Comparison of ENCODE assay signal across 8 mouse cellular contexts in the genomic region with DNA sequence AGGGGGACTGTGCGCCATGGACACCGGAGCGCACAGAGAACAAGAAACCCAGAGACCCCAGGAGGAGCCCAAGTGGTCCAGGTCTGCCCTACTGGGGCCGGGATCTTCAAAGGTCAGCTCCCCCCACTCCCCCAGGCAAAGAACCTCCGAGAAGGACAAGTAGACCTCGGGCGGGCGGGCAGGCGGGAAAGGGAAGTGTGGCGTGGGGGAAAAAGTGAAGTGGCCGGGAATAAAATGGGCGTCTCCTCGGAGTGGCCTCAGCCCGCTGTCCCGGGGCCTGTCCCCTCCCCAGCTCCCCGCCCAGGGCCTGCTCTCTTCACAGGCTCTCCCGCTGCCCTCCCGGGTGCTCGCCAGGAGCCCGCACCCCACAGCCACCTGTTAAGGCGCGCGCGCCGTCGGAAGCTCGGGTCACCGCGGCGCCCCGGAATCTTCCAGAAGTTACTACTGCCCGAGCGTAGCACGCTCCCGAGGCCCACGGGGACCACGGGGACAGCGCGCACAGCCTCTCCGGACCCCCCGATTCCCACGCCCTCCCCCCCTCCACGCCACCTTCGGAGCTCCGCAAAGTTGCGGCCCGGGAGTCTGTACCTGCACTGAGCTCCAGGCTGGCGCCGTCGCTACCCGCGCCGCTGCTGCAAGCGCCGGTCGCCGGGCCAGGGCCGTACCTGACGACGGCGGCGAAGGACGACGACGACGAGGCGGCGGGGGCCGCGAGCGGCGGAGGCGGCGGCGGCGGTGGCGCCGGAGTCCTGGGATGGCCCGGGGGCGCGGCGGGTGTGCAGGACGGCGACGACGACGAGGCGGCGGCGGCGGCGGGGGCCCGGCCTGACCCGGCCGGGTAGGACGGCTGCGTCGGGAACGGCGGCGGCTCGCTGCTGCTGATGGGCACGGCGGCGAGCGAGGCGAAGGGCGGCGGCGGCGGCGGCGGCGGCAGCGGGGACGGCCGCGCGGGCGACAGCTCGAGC. TPM values are rescaled to one million over a fixed set of nuclear protein-coding genes. Genes with fewer than 3 reads are reported as not detected.
A peak's percentile ranks its signal among the peaks of the same experiment; 100 is the strongest.
DNase-seq lines count a peak whose midpoint lies in the region; ATAC-seq and TF ChIP-seq lines count a peak whose summit lies in the region.

No protein-coding gene starts in this region.

- H3K9ac ChIP-seq in heart, postnatal 0 days (replicated peaks; ENCODE audit: low read depth, low read length): peak overlapping the region; percentile 79
- peak overlapping the region; percentile 81 for H3K9ac ChIP-seq in neural tube, embryonic 12.5 days

- no peak for TF ChIP-seq EP300 in heart, postnatal 0 days (IDR thresholded peaks at IDR 0.05; ENCODE audit: low read depth)

- TF ChIP-seq CTCF in heart, postnatal 0 days (IDR thresholded peaks at IDR 0.05; ENCODE audit: low read depth): no peak

- 1% methylated on average over 107 of the region's 121 CpGs for WGBS in heart, postnatal 0 days
- 1% methylated on average over 109 of the region's 121 CpGs for WGBS in neural tube, embryonic 12.5 days

- peaks cover 3% of the 10 kb centered on the region; the same call in 1 of the 2 replicates for H3K4me1 ChIP-seq in heart, postnatal 0 days (ENCODE audit: control insufficient read depth, insufficient read depth)
- H3K4me1 ChIP-seq in neural tube, embryonic 12.5 days: peaks cover 19% of the 10 kb centered on the region

- peak overlapping the region; percentile 85 for H3K27ac ChIP-seq in heart, postnatal 0 days (ENCODE audit: low read depth)
- no peak overlapping the region for H3K27ac ChIP-seq in neural tube, embryonic 12.5 days

- H3K4me3 ChIP-seq in heart, postnatal 0 days (ENCODE audit: low read depth, low read length): peak overlapping the region; percentile 90
- peak overlapping the region; percentile 74 for H3K4me3 ChIP-seq in neural tube, embryonic 12.5 days

- ATAC-seq in heart, postnatal 0 days (ENCODE audit: insufficient read depth, low read depth): peak; percentile 55
- ATAC-seq in neural tube, embryonic 12.5 days (ENCODE audit: low FRiP score, low read depth): peak; percentile 41
- ATAC-seq in monocyte, adult 5-6 weeks (replicated peaks; ENCODE audit: insufficient number of reproducible peaks, low FRiP score, low TSS enrichment, poor library complexity, severe bottlenecking): no peak

- DNase-seq in cerebellum, adult 11 months: peak; percentile 6
- no peak for DNase-seq in cerebellum, adult 18-20 months
- peak; percentile 16 for DNase-seq in thymus, postnatal 0 days (ENCODE audit: low spot score)
- DNase-seq in thymus, postnatal 10 days (ENCODE audit: low spot score in 2 of 2): no peak
- DNase-seq in heart, postnatal 0 days (ENCODE audit: low spot score): no peak
- peak; percentile 10 for DNase-seq in liver

- peak overlapping the region; percentile 94 for H3K4me2 ChIP-seq in heart, postnatal 0 days (ENCODE audit: low read depth, low read length)
- H3K4me2 ChIP-seq in neural tube, embryonic 12.5 days (replicated peaks): peak overlapping the region; percentile 88

- H3K9me3 ChIP-seq in heart, postnatal 0 days (replicated peaks; ENCODE audit: control insufficient read depth, low read length): no peaks in the 10 kb centered on the region
- no peaks in the 10 kb centered on the region for H3K9me3 ChIP-seq in neural tube, embryonic 12.5 days

- H3K27me3 ChIP-seq in heart, postnatal 0 days (ENCODE audit: control insufficient read depth, insufficient read depth, low read length): peaks cover 8% of the 10 kb centered on the region; the same call in 1 of the 2 replicates
- H3K27me3 ChIP-seq in neural tube, embryonic 12.5 days (replicated peaks): peaks cover 11% of the 10 kb centered on the region

- no peaks in the 10 kb centered on the region for H3K36me3 ChIP-seq in heart, postnatal 0 days (replicated peaks; ENCODE audit: control insufficient read depth, insufficient read depth, low read length)
- no peaks in the 10 kb centered on the region for H3K36me3 ChIP-seq in neural tube, embryonic 12.5 days

RNA-seq across cellular contexts. Expression of a gene that starts 1.4 kb away (rescaled TPM):
- polyA plus RNA-seq in thymus, postnatal 0 days (2015; fragmentation: Nextera tagmentation; extraction: Ambion mirVana): 0.67 and 0.92 TPM in 2 replicates
- 11.2 and 13.3 TPM in 2 replicates for total RNA-seq in heart, postnatal 0 days (2014; rRNA removed; ENCODE audit: low replicate concordance)
- 5.8 and 6.8 TPM in 2 replicates for polyA plus RNA-seq in heart, postnatal 0 days (2015; fragmentation: Nextera tagmentation; extraction: Ambion mirVana)
- polyA plus RNA-seq in neural tube, embryonic 12.5 days (2016; fragmentation: Nextera tagmentation; extraction: Ambion mirVana): 10.6 and 10.9 TPM in 2 replicates
- 1.2 to 1.9 TPM (median 1.3 TPM) in 3 replicates for total RNA-seq in monocyte, adult 5-6 weeks (2017)

Comparison
In these comparisons a context has a peak if more than half of its experiments do, and no peak if none do; other contexts are left out.
1. DNase-seq: peak in cerebellum, adult 11 months (single experiment), thymus, postnatal 0 days (single experiment) and liver (single experiment); none in cerebellum, adult 18-20 months (0 of 2), thymus, postnatal 10 days (0 of 2) and heart, postnatal 0 days (single experiment).